8 mouse cellular contexts compared by ENCODE assay signal in the genomic region with DNA sequence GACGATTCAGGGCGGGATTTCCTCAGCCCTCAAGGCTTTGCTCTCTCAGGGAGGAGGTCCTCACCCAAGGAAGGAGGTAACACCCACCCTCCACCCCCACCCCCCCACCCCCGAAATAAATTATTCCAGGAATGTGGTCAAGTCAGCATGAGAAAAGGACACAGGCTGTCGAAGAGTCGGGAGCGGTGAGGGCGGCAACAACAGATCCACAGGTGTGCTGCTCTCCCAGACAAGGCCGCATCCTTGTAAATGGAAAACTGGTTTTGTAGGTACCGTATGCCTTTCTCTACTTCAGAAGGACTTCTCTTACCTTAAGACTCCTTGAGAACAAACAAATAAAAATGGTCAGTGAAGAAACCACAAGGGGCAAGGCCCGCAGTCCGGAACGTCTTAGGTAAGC. TPM values are rescaled to one million over a fixed set of nuclear protein-coding genes. Genes with fewer than 3 reads are reported as not detected.
DNase-seq lines count a peak whose midpoint lies in the region; ATAC-seq and TF ChIP-seq lines count a peak whose summit lies in the region.

A gene (plus strand): TSS at position 200 of the 400 bp plus-strand sequence.

- no peaks in the 10 kb centered on the region for H3K4me1 ChIP-seq in bone marrow macrophage, adult 2 months (ENCODE audit: control insufficient read depth, insufficient read depth, low read length)
- no peaks in the 10 kb centered on the region for H3K4me1 ChIP-seq in intestine, postnatal 0 days (replicated peaks; ENCODE audit: control insufficient read depth, insufficient read depth, low read length)

- no peak within 1 kb of the TSS for H3K4me3 ChIP-seq in bone marrow macrophage, adult 2 months (ENCODE audit: insufficient read depth, low read length)
- no peak within 1 kb of the TSS for H3K4me3 ChIP-seq in intestine, postnatal 0 days (ENCODE audit: low read depth, low read length)

- no peaks in the 10 kb centered on the region for H3K9me3 ChIP-seq in intestine, postnatal 0 days (ENCODE audit: control insufficient read depth)

- no peaks in the 10 kb centered on the region for H3K27me3 ChIP-seq in intestine, postnatal 0 days (replicated peaks; ENCODE audit: control insufficient read depth, insufficient read depth, low read length)

- no peaks in the 10 kb centered on the region for H3K36me3 ChIP-seq in intestine, postnatal 0 days (ENCODE audit: control insufficient read depth, insufficient read depth)

- WGBS in intestine, postnatal 0 days: 39% methylated on average over 12 of the region's 12 CpGs

- no peak for TF ChIP-seq POLR2A in bone marrow macrophage, adult 2 months (IDR thresholded peaks at IDR 0.05; ENCODE audit: borderline replicate concordance, low read depth, low read length)

- ATAC-seq in intestine, postnatal 0 days: no peak
- ATAC-seq in megakaryocyte progenitor cell, adult 5-6 weeks (replicated peaks; ENCODE audit: poor library complexity): no peak

- H3K9ac ChIP-seq in intestine, postnatal 0 days (ENCODE audit: low read depth, low read length): no peak within 1 kb of the TSS

- no peak for TF ChIP-seq CTCF in bone marrow macrophage, adult 2 months (IDR thresholded peaks at IDR 0.05; ENCODE audit: low read depth, low read length)
- no peak for TF ChIP-seq CTCF in intestine, postnatal 0 days (IDR thresholded peaks at IDR 0.05; ENCODE audit: low read depth)

- no peak for DNase-seq in layer of hippocampus, adult 8-10 months (ENCODE audit: low spot score in 2 of 2)
- DNase-seq in layer of hippocampus, adult 9-11 months: no peak
- DNase-seq in gonadal fat pad, adult 2 months (ENCODE audit: low read depth): no peak
- DNase-seq in thymus, postnatal 10 days (ENCODE audit: low spot score in 2 of 2): no peak
- no peak for DNase-seq in kidney, adult 8-10 months

- H3K27ac ChIP-seq in bone marrow macrophage, adult 2 months (ENCODE audit: insufficient read depth, low read depth, low read length): no peak within 1 kb of the TSS
- no peak within 1 kb of the TSS for H3K27ac ChIP-seq in intestine, postnatal 0 days (ENCODE audit: low read depth, low read length)

- no peak within 1 kb of the TSS for H3K4me2 ChIP-seq in intestine, postnatal 0 days (replicated peaks; ENCODE audit: low read depth)

RNA-seq across cellular contexts. Expression of the gene that starts here (rescaled TPM):
- total RNA-seq in layer of hippocampus, adult 8-10 months (2022): 100 to 1,000 TPM; 145 to 214 (median 181) TPM
- polyA plus RNA-seq in bone marrow macrophage, adult 2 months (2012; ENCODE audit: insufficient read depth, insufficient read length, missing spikeins): 378 and 404 TPM in 2 replicates
- 37.8 and 64.9 TPM in 2 replicates for polyA plus RNA-seq in gonadal fat pad, adult 2 months (2012; rRNA removed)
- polyA plus RNA-seq in intestine, postnatal 0 days (2015; fragmentation: Nextera tagmentation; extraction: Ambion mirVana): 209 and 220 TPM in 2 replicates
- total RNA-seq in megakaryocyte progenitor cell, adult 5-6 weeks (2015): 1,237 and 1,242 TPM in 2 replicates
- total RNA-seq in megakaryocyte progenitor cell, adult 5-6 weeks (2017): 2,350 and 2,917 TPM in 2 replicates

Comparison
In these comparisons a context has a peak if more than half of its experiments do, and no peak if none do; other contexts are left out.
1. RNA of the gene that starts here (total RNA-seq): 1,237 to 2,917 TPM in megakaryocyte progenitor cell, adult 5-6 weeks; 145 to 214 TPM in layer of hippocampus, adult 8-10 months; every median in the first group is over 4 times any median in the second.